Mouse (Mus musculus): Measurements from ENCODE around the gene Mrps12.

DNA sequence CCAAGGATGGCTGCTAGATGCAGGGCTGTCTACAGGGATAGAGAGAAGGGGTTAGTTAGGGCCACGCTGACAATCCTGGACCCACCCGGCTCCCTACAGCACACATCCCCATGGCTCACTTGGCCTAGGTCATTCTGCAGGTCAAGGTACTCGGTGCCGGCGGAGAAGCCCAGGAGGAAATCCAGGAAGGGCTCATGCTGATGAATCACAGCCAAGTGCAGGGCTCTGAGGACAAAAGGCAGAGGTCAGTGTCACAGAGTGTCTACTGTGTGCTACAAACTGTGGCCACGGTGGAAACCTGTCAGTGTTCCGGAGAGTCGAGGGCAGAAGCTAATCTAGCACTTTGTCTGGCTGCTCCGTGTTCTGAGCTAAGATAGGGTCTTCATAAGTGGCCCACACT lies 20.3 kb upstream of the Mrps12 start:
- TF ChIP-seq CTCF (IDR thresholded peaks at IDR 0.05; ENCODE audit: low read depth) (no peak), EP300 (IDR thresholded peaks at IDR 0.05; ENCODE audit: low read depth) (no peak)

Measured in heart, postnatal 0 days (tissue).